Mouse (Mus musculus): Measurements from ENCODE around the gene Csn1s2a.
"Not testable (repeated sequence)": the region's sequence is repeated elsewhere in the genome, so short reads cannot be mapped to it uniquely, and the experiment has no call there.

Csn1s2a gene

DNA sequence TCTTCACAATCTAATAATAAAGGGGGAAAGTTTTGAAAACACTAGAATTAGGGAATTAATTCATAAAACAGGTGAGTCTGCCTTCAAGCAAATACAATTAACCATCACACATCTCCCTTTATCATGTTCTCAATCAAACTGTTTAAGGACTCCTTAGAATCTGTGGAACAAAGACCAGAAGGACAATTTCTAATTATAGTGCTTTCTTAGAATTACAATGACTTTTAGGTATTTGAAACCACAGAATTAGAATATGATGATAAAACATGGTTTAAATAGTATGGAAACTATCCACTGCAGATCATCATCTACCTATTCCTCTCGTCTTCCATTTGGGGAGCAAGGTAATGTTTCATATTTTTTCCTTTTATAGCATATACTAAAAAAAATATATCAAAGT is at the start of gene Csn1s2a:
TSS of gene Csn1s2a (plus strand) at position 301 of the 400 bp plus-strand sequence.
- no peak for DNase-seq (ENCODE audit: low read depth, low spot score)

DNA sequence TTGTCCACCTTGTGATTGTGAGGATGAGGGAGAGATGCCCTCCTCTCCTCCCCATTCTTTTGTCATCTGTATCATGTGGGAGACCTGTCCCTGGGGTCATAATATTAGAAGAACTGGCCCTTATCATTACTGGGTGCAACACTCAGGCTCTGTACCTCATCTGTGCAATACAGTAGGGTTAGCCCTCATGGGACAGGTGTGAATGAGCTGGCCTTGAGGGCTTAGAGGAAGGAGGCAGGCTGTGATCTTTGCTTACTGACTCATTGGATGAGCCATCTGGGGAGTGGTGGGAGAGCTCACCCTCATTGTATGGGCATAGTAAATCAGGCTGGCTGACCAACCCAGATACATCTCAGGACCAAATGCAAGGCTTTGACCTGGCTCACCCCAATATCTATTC is 39.5 kb upstream of the Csn1s2a start:
- no peak for DNase-seq (ENCODE audit: low read depth, low spot score)

DNA sequence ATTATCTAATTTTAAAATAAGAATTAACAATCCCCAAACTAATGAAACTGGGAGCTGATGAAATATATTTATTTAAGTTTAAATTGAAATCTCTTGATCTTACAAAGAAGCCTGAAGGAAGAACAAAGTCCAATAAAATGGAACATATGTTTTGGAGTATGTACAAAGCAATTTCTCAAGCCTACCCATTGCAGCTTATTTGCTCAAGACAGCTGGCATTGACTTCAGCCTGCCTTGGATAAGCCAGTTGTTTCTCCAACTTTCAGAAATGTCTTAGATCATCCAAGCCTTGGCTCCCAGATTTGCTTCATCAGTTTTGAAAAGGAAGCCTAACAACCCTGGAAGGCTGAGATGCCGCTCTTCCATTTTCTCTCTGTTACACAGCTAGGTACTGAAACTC is 20.9 kb upstream of the Csn1s2a start:
- no peak for DNase-seq (ENCODE audit: low read depth, low spot score)

DNA sequence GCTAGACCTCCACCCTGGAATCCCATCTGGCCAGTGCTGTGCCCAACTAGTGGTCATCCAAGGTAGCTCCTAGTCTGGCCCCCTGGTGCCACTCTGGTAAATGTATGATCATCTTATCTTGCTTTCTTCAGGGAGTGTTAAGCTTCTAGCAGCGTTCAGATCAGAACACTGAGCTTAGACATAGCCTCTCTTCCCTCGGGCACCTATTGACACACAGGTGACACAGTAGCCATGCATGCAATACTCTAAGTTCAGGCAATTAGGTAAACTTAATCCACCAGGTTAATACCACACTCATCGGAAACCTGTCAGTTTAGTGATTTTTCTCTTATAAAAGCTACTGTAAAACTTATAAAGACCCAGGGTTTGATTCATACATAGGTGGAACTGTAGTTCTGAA is 9.8 kb upstream of the Csn1s2a start:
- no peak for DNase-seq (ENCODE audit: low read depth, low spot score)

DNA sequence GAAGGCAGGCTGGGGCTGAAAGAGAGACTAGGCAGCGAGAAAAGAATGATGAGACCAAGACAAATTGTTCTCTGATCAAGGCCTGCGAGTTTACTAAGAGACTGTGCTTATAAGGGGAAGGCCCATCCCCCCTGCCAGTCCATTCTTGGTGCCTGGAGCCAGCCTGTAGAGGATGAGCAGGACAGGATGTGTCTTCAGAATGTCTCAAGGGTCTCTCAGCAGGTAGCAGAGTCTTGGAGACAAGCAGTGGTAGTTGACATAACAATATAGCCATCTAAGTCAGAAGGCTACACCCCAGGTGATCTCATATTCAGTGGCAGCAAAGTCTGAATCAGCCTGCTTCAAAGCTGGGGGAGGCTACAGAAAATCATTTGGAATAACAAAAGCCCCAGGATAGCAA is 2.2 kb upstream of the Csn1s2a start:
- not testable (repeated sequence) for DNase-seq (ENCODE audit: low read depth, low spot score)

DNA sequence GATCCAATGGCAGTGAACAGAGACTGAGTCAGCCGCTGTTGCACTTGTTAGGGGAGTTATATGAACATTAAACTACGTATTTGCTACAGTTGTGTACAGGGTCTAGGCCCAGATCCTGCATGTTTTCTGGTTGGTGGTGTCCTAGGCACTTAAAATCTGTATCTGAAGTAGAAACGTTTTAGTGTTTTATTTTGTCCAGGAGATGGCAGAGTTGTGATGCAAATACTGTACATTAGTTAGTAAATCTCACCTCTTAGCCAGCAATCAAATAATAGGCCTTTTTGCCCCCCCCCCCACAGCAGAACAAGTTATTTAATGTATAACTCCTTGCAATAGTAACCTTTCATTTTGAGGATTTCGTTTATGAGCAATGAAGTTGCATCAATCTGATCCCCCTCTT is 8.4 kb downstream of the Csn1s2a start:
- DNase-seq (ENCODE audit: low read depth, low spot score), result no peak

DNA sequence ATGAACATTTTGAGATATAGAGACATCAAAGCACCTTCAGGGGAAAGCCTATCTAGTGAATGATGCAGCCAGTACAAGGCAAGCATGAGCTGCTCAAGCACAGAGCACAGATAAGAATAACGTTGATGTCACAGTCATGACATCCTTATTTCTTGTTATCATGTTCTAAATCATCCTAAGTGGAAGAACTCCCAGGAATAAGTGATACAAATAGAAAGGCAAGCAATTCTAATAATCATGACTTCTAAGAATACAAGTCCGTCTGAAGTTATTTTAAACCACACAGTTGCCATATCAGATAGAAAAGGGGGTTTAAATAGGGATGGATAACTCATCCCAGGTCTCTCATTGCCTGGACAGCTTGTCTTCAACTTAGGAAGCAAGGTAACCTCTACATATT is 33.4 kb downstream of the Csn1s2a start, which contains the start of gene Csn1s2b:
TSS of gene Csn1s2b (plus strand) at position 301 of the 400 bp plus-strand sequence.
- DNase-seq (ENCODE audit: low read depth, low spot score), result no peak

DNA sequence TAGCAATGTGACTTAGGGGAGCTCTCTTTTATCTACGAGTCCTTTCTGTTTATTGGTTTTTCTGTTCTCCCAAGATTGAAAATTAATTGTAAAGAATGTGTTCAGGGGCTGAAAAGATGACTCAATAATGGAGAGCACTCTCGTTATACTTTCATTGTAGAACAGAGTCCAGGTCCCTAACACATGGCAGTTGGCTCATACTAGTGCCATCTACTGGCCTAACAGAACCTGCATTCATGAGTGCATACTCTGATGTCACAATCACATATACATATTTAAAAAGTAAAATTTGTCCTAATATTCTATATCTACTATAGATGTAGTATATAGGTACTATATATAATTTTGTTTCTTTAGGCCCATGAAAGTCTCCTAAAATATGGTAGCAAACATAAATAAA is 34.9 kb downstream of the Csn1s2a start:
- no peak for DNase-seq (ENCODE audit: low read depth, low spot score)

DNA sequence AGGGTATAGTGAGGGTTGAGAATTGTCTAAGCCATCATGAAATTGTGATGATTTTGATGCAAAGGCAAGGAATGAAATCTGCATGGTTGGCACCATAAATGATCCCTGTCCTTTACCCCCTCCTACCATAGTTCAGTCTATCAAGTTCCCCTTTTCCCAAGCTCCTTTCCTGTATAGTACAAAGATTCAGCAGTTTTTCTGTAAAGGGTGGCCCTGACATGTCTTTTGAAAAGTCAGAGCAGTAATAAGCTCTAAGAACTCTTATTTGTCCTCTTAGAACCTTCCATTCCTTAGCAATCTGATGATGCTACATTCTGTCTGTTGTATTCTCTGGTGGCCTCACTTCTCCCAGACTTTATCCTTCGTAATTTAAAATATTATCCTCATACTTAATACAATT is 51.0 kb downstream of the Csn1s2a start, which contains the start of gene Prr27:
TSS of gene Prr27 (plus strand) at position 301 of the 400 bp plus-strand sequence.
- no peak for DNase-seq (ENCODE audit: low read depth, low spot score)

All from CD4-positive helper T cell, adult 2 months (primary cell).